Mouse (Mus musculus): ENCODE results near the gene Slirp.

- TF ChIP-seq CTCF (IDR thresholded peaks at IDR 0.05; ENCODE audit: borderline replicate concordance, insufficient read depth, low read depth, low read length) (no peak), POLR2A (IDR thresholded peaks at IDR 0.05; ENCODE audit: borderline replicate concordance, insufficient read depth, low read length) (no peak)
These were observed 489 bp upstream of the Slirp start for GRCm38 (mm10) chr12:87443115-87443699.

All from cerebellum, adult 2 months (tissue).